Mouse (Mus musculus): ENCODE measurements around the gene Gm11639. TPM values are rescaled to one million over a fixed set of nuclear protein-coding genes. Genes with fewer than 3 reads are reported as not detected.

Gene Gm11639
- total and polyA plus RNA-seq, 3 experiments, result not detected

DNA sequence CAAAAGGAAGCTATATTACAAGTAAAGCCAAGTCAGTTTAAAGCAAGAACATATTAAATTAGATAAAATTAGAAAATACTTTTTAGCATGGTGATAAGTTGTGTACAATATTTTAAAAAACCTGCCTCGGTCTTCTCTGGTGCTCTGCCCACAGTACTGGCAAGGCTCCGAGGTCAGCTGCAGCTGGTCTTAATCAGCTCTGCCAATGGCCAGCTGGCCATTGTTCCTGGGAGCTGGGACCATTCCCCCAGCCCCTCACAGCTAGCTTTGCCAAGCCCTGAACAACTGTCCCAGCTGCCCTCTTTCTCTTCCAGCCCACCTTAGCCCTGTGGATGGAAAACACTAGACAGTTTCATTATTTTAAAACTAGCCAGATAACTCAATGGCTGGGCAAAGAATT lies 93.3 kb downstream of the Gm11639 start:
- no peak for DNase-seq (ENCODE audit: low read depth, low spot score)
- Histone ChIP-seq H3K36me3 (ENCODE audit: control insufficient read depth in 1 of 2, insufficient read depth in 2 of 2, low read length in 2 of 2) (no peaks in the 10 kb centered on the region), H3K9ac (ENCODE audit: control insufficient read depth, low read depth, low read length, poor library complexity, severe bottlenecking) (no peak overlapping the region), H3K27ac (ENCODE audit: control insufficient read depth, low read depth, low read length) (no peak overlapping the region), H3K9me3 (replicated peaks; ENCODE audit: insufficient read depth, low read length) (no peaks in the 10 kb centered on the region), H3K4me1 (ENCODE audit: control insufficient read depth in 1 of 2, insufficient read depth in 2 of 2, low read length in 2 of 2) (no peaks in the 10 kb centered on the region), H3K4me3 (ENCODE audit: control insufficient read depth in 1 of 2, insufficient read depth in 1 of 2, low read depth in 2 of 2, low read length in 2 of 2) (no peak overlapping the region), H3K79me2 (ENCODE audit: control insufficient read depth, insufficient read depth, low read length, poor library complexity) (no peaks in the 10 kb centered on the region), H3K27me3 (ENCODE audit: control insufficient read depth in 1 of 2, insufficient read depth in 2 of 2, low read length in 2 of 2) (peaks cover 7 to 12% of the 10 kb centered on the region in 2 experiments)
- no peak for TF ChIP-seq ZMIZ1 (IDR thresholded peaks at IDR 0.05; ENCODE audit: low read depth, low read length)

- Histone ChIP-seq H3K27ac (ENCODE audit: control insufficient read depth, low read depth, low read length) (no peak overlapping the region), H3K4me3 (ENCODE audit: control insufficient read depth in 1 of 2, insufficient read depth in 1 of 2, low read depth in 2 of 2, low read length in 2 of 2) (no peak overlapping the region), H3K9ac (ENCODE audit: control insufficient read depth, low read depth, low read length, poor library complexity, severe bottlenecking) (no peak overlapping the region), H3K9me3 (replicated peaks; ENCODE audit: insufficient read depth, low read length) (no peaks in the 10 kb centered on the region), H3K79me2 (ENCODE audit: control insufficient read depth, insufficient read depth, low read length, poor library complexity) (no peaks in the 10 kb centered on the region), H3K4me1 (ENCODE audit: control insufficient read depth in 1 of 2, insufficient read depth in 2 of 2, low read length in 2 of 2) (no peaks in the 10 kb centered on the region), H3K27me3 (ENCODE audit: control insufficient read depth in 1 of 2, insufficient read depth in 2 of 2, low read length in 2 of 2) (peaks cover 0 to 2% of the 10 kb centered on the region in 2 experiments; a peak in 3 of 4 replicates), H3K36me3 (ENCODE audit: control insufficient read depth in 1 of 2, insufficient read depth in 2 of 2, low read length in 2 of 2) (no peaks in the 10 kb centered on the region)
- TF ChIP-seq POLR2AphosphoS5 (IDR thresholded peaks at IDR 0.05; ENCODE audit: borderline replicate concordance, low read depth, low read length), result no peak
- no peak for TF ChIP-seq TCF12 (IDR thresholded peaks at IDR 0.05; ENCODE audit: low read depth, low read length)
- no peak for TF ChIP-seq POLR2A (IDR thresholded peaks at IDR 0.05; ENCODE audit: control insufficient read depth in 1 of 2, insufficient read depth in 1 of 2, low read depth in 1 of 2, low read length in 2 of 2, poor library complexity in 1 of 2)
- no peak for TF ChIP-seq GATA1 (IDR thresholded peaks at IDR 0.05; ENCODE audit: low read depth, low read length)
- TF ChIP-seq ZKSCAN1 (IDR thresholded peaks at IDR 0.05; ENCODE audit: low read depth, low read length), result no peak
- no peak for TF ChIP-seq MYB (IDR thresholded peaks at IDR 0.05; ENCODE audit: low read depth, low read length)
- no peak for TF ChIP-seq MXI1 (IDR thresholded peaks at IDR 0.05; ENCODE audit: low read depth, low read length)
- no peak for TF ChIP-seq MAX (IDR thresholded peaks at IDR 0.05; ENCODE audit: low read length)
- TF ChIP-seq CHD1 (IDR thresholded peaks at IDR 0.05; ENCODE audit: low read depth, low read length), result no peak
- DNase-seq (ENCODE audit: low read depth, low spot score), result no peak
These were observed 259.2 kb downstream of the Gm11639 start for GRCm38 (mm10) chr11:104944723-104945122.

DNA sequence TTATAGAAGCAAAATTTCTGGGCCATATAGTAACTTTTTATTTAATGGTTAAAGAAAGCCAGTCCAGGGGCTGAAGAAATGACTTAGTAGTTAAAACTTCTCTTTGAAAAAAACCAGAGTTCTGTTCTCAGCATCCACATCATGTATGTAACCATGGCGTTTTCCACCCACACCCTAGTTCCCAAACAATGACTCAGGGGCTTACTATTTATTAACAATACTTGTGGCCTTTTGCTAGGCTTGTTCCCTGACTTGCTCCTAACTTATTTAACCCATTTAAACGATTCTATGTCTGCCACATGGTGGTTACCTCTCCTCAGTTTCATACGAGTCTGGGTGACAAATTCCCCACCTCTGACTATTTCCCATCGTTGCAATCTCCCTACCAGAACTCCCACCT lies 266.8 kb downstream of the Gm11639 start:
- no peaks in the 10 kb centered on the region for H3K9me3 ChIP-seq (replicated peaks; ENCODE audit: insufficient read depth, low read length)
- peaks cover 5 to 6% of the 10 kb centered on the region in 2 experiments for H3K27me3 ChIP-seq (ENCODE audit: control insufficient read depth in 1 of 2, insufficient read depth in 2 of 2, low read length in 2 of 2)
- TF ChIP-seq MXI1 (IDR thresholded peaks at IDR 0.05; ENCODE audit: low read depth, low read length) (no peak), TBP (IDR thresholded peaks at IDR 0.05; ENCODE audit: low read depth, low read length) (no peak), CTCF (IDR thresholded peaks at IDR 0.05 in 2 of 3, conservative IDR thresholded peaks at IDR 0.05 in 1 of 3; ENCODE audit: control insufficient read depth in 1 of 3, insufficient read depth in 1 of 3, low read depth in 2 of 3, low read length in 3 of 3, poor library complexity in 1 of 3, severe bottlenecking in 1 of 3) (no peak), E2F4 (IDR thresholded peaks at IDR 0.05; ENCODE audit: borderline replicate concordance, low read depth, low read length) (no peak), ZC3H11A (IDR thresholded peaks at IDR 0.05; ENCODE audit: low read depth, low read length) (no peak), ZNF384 (IDR thresholded peaks at IDR 0.05; ENCODE audit: low read depth, low read length) (no peak), NELFE (IDR thresholded peaks at IDR 0.05; ENCODE audit: low read depth, low read length) (no peak), NRF1 (IDR thresholded peaks at IDR 0.05; ENCODE audit: insufficient read depth, low read depth, low read length, poor library complexity, severe bottlenecking) (no peak), ETS1 (IDR thresholded peaks at IDR 0.05; ENCODE audit: low read depth, low read length) (no peak), TAL1 (IDR thresholded peaks at IDR 0.05; ENCODE audit: low read length) (no peak), ELF1 (IDR thresholded peaks at IDR 0.05; ENCODE audit: low read depth, low read length) (no peak), KAT2A (conservative IDR thresholded peaks at IDR 0.05; ENCODE audit: low read depth, low read length) (no peak), RCOR1 (IDR thresholded peaks at IDR 0.05; ENCODE audit: low read depth, low read length) (no peak)
- H3K4me1 ChIP-seq (ENCODE audit: control insufficient read depth in 1 of 2, insufficient read depth in 2 of 2, low read length in 2 of 2), result no peaks in the 10 kb centered on the region
- no peak overlapping the region for H3K27ac ChIP-seq (ENCODE audit: control insufficient read depth, low read depth, low read length)
- no peak overlapping the region for H3K4me3 ChIP-seq (ENCODE audit: control insufficient read depth in 1 of 2, insufficient read depth in 1 of 2, low read depth in 2 of 2, low read length in 2 of 2)
- no peaks in the 10 kb centered on the region for H3K36me3 ChIP-seq (ENCODE audit: control insufficient read depth in 1 of 2, insufficient read depth in 2 of 2, low read length in 2 of 2)
- DNase-seq (ENCODE audit: low read depth, low spot score), result no peak
- no peak overlapping the region for H3K9ac ChIP-seq (ENCODE audit: control insufficient read depth, low read depth, low read length, poor library complexity, severe bottlenecking)
- no peaks in the 10 kb centered on the region for H3K79me2 ChIP-seq (ENCODE audit: control insufficient read depth, insufficient read depth, low read length, poor library complexity)

Data from MEL (cell line).